Mouse (Mus musculus) heart, embryonic 11.5 days (tissue): ENCODE measurements at regions not wholly inside any gene's neighbourhood (a gene's known extent, or its start where the extent isn't known, plus 50 kb on each side); places are given as distances from the start of the nearest gene placed in this dataset.

Experiments used
- ATAC-seq: fragments of 200-750 bp; cut with Nextera tagmentation; replicated peaks from 2 replicates; pipeline ENCODE4 v1.8.0; 2017; ENCODE audit warnings: moderate library complexity; ENCODE audit not compliant: insufficient number of reproducible peaks, low FRiP score, low TSS enrichment
- H3K27ac ChIP-seq: fragments of 300-500 bp; sonication (generic); 2 replicates; pipeline ENCODE4 v1.5.1; 2014; ENCODE audit warnings: mild to moderate bottlenecking, low read depth, low read length
- H3K27me3 ChIP-seq: fragments of 300-500 bp; sonication (generic); 2 replicates; pipeline ENCODE4 v1.6.1; 2014; ENCODE audit warnings: mild to moderate bottlenecking, low read length, mixed read lengths; ENCODE audit not compliant: control insufficient read depth, insufficient read depth
- H3K36me3 ChIP-seq: fragments of 300-500 bp; sonication (generic); 2 replicates; pipeline ENCODE4 v1.6.1; 2014; ENCODE audit warnings: mild to moderate bottlenecking, low read length, moderate library complexity, mixed read lengths; ENCODE audit not compliant: control insufficient read depth, insufficient read depth
- H3K4me1 ChIP-seq: fragments of 300-500 bp; sonication (generic); 2 replicates; pipeline ENCODE4 v1.6.1; 2014; ENCODE audit warnings: low read length; ENCODE audit not compliant: control insufficient read depth, insufficient read depth
- H3K4me2 ChIP-seq: fragments of 300-500 bp; sonication (generic); 2 replicates; pipeline ENCODE4 v1.6.1; 2014; ENCODE audit warnings: mild to moderate bottlenecking, moderate library complexity
- H3K4me3 ChIP-seq: fragments of 300-500 bp; sonication (generic); 2 replicates; pipeline ENCODE4 v1.5.1; 2014; ENCODE audit warnings: low read depth, low read length
- H3K9ac ChIP-seq: fragments of 300-500 bp; sonication (generic); 2 replicates; pipeline ENCODE4 v1.6.1; 2014; ENCODE audit warnings: mild to moderate bottlenecking, low read depth, low read length, moderate library complexity
- H3K9me3 ChIP-seq: fragments of 300-500 bp; sonication (generic); replicated peaks from 2 replicates; pipeline ENCODE4 v1.6.1; 2016; ENCODE audit warnings: low read length; ENCODE audit not compliant: control insufficient read depth
- WGBS: fragments of 180-500 bp; shearing (Covaris S2); extraction: QIAGEN DNeasy Blood & Tissue Kit; methylation state at CpG from one replicate; pipeline ENCODE4 v1.1.7; 2014; ENCODE audit not compliant: insufficient replicate concordance; 5-methylcytosine and 5-hydroxymethylcytosine counted together

- WGBS, result 71% methylated on average over 3 of the region's 3 CpGs
- no peaks in the 10 kb centered on the region for H3K4me1 ChIP-seq
Observed at GRCm38 (mm10) chr10:43769026-43769425, 132.5 kb downstream of the Qrsl1 start.

GRCm38 (mm10) chr10:43775807-43776206 lies 125.7 kb downstream of the Qrsl1 start:
- Histone ChIP-seq H3K4me2 (no peak overlapping the region), H3K27ac (no peak overlapping the region), H3K4me3 (no peak overlapping the region), H3K27me3 (no peaks in the 10 kb centered on the region), H3K36me3 (no peaks in the 10 kb centered on the region), H3K9me3 (no peaks in the 10 kb centered on the region), H3K9ac (no peak overlapping the region), H3K4me1 (no peaks in the 10 kb centered on the region)
- no peak for ATAC-seq
- WGBS, result 71% methylated on average over 1 of the region's 1 CpGs

More at GRCm38 (mm10) chr10:43769026-43769425, 132.5 kb downstream of the Qrsl1 start:
- Histone ChIP-seq H3K27ac (no peak overlapping the region), H3K27me3 (no peaks in the 10 kb centered on the region), H3K4me3 (no peak overlapping the region), H3K9me3 (no peaks in the 10 kb centered on the region), H3K4me2 (no peak overlapping the region), H3K9ac (no peak overlapping the region), H3K36me3 (no peaks in the 10 kb centered on the region)
- ATAC-seq, result no peak

- no peak overlapping the region for H3K4me3 ChIP-seq
- H3K4me1 ChIP-seq, result no peaks in the 10 kb centered on the region
- no peak overlapping the region for H3K27ac ChIP-seq
- no peak overlapping the region for H3K4me2 ChIP-seq
- H3K9me3 ChIP-seq, result peaks cover 5% of the 10 kb centered on the region; the same call in 1 of the 2 replicates
- 86% methylated on average over 28 of the region's 28 CpGs for WGBS
- no peak for ATAC-seq
- no peaks in the 10 kb centered on the region for H3K36me3 ChIP-seq
- no peak overlapping the region for H3K9ac ChIP-seq
- no peaks in the 10 kb centered on the region for H3K27me3 ChIP-seq
Observed at GRCm38 (mm10) chr10:43777612-43778600, 123.6 kb downstream of the Qrsl1 start.

- Histone ChIP-seq H3K27ac (no peak overlapping the region), H3K27me3 (no peaks in the 10 kb centered on the region), H3K9ac (no peak overlapping the region), H3K4me3 (no peak overlapping the region), H3K4me1 (no peaks in the 10 kb centered on the region), H3K4me2 (no peak overlapping the region), H3K36me3 (no peaks in the 10 kb centered on the region), H3K9me3 (peaks cover 5% of the 10 kb centered on the region; the same call in 1 of the 2 replicates)
- no peak for ATAC-seq
- 91% methylated on average over 4 of the region's 4 CpGs for WGBS
Observed at GRCm38 (mm10) chr10:43780571-43780970, 121.0 kb downstream of the Qrsl1 start.

- H3K36me3 ChIP-seq, result no peaks in the 10 kb centered on the region
- WGBS, result 80% methylated on average over 3 of the region's 3 CpGs
- ATAC-seq, result no peak
Observed at GRCm38 (mm10) chr10:43783304-43783703, 118.2 kb downstream of the Qrsl1 start.

GRCm38 (mm10) chr10:43790780-43791179 lies 110.8 kb downstream of the Qrsl1 start:
- Histone ChIP-seq H3K27ac (no peak overlapping the region), H3K36me3 (no peaks in the 10 kb centered on the region), H3K27me3 (no peaks in the 10 kb centered on the region), H3K4me1 (no peaks in the 10 kb centered on the region), H3K9ac (no peak overlapping the region), H3K9me3 (no peaks in the 10 kb centered on the region), H3K4me3 (no peak overlapping the region), H3K4me2 (no peak overlapping the region)
- 86% methylated on average over 4 of the region's 4 CpGs for whole genome bisulfite sequencing
- ATAC-seq, result no peak

More at GRCm38 (mm10) chr10:43783304-43783703, 118.2 kb downstream of the Qrsl1 start:
- H3K4me3 ChIP-seq, result no peak overlapping the region
- no peaks in the 10 kb centered on the region for H3K4me1 ChIP-seq
- H3K9ac ChIP-seq, result no peak overlapping the region
- H3K27ac ChIP-seq, result no peak overlapping the region
- H3K27me3 ChIP-seq, result no peaks in the 10 kb centered on the region
- H3K9me3 ChIP-seq, result peaks cover 5% of the 10 kb centered on the region; the same call in 1 of the 2 replicates
- H3K4me2 ChIP-seq, result no peak overlapping the region

GRCm38 (mm10) chr10:43791525-43792021 lies 110.0 kb downstream of the Qrsl1 start:
- Histone ChIP-seq H3K36me3 (no peaks in the 10 kb centered on the region), H3K9ac (no peak overlapping the region), H3K27me3 (no peaks in the 10 kb centered on the region), H3K27ac (no peak overlapping the region), H3K9me3 (no peaks in the 10 kb centered on the region), H3K4me2 (no peak overlapping the region), H3K4me3 (no peak overlapping the region), H3K4me1 (no peaks in the 10 kb centered on the region)
- 74% methylated on average over 4 of the region's 4 CpGs for WGBS
- ATAC-seq, result no peak

GRCm38 (mm10) chr10:43792618-43793017 lies 108.9 kb downstream of the Qrsl1 start:
- Histone ChIP-seq H3K27me3 (no peaks in the 10 kb centered on the region), H3K4me3 (no peak overlapping the region), H3K4me2 (no peak overlapping the region), H3K9ac (no peak overlapping the region), H3K36me3 (no peaks in the 10 kb centered on the region), H3K9me3 (no peaks in the 10 kb centered on the region), H3K4me1 (no peaks in the 10 kb centered on the region), H3K27ac (no peak overlapping the region)
- no peak for ATAC-seq
- WGBS, result 84% methylated on average over 3 of the region's 3 CpGs
